Mouse (Mus musculus): ENCODE measurements at regions not wholly inside any gene's neighbourhood (a gene's known extent, or its start where the extent isn't known, plus 50 kb on each side); places are given as distances from the start of the nearest gene placed in this dataset.

DNA sequence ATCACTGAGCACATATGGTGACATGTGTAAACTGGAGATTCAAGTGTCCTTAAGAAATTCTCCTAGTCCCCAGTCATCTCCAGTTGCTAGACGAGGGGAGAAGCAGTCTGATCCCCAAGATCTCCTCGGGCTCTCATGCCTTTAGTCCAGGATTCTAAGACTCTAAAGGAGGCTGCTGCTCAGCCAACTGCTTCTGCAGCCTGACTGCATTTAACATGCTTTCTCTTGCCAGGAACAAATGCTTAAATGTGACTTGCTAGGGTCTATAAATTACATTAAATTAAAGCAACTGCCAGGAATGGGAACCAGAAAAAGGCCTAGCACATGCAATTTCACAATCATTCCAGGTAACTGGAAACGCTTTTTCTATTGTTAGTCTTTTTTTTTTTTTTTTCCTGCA is 599.8 kb upstream of the Gcfc2 start:
- Histone ChIP-seq H3K4me3 (ENCODE audit: insufficient read depth, poor library complexity, severe bottlenecking) (no peak overlapping the region), H3K79me2 (ENCODE audit: control insufficient read depth, insufficient read depth) (no peaks in the 10 kb centered on the region), H3K27me3 (ENCODE audit: control insufficient read depth, insufficient read depth, insufficient read length) (no peaks in the 10 kb centered on the region), H3K36me3 (ENCODE audit: control insufficient read depth, insufficient read depth) (no peaks in the 10 kb centered on the region), H3K79me3 (ENCODE audit: low read depth) (no peaks in the 10 kb centered on the region), H3ac (ENCODE audit: control insufficient read depth, insufficient read length, low read depth) (no peak overlapping the region)
- no peak for TF ChIP-seq MYOG (IDR thresholded peaks at IDR 0.05; ENCODE audit: control insufficient read depth, extremely low read depth, insufficient read length)

GRCm38 (mm10) chr6:81363969-81364529 is 559.4 kb upstream of the Gcfc2 start:
- Histone ChIP-seq H3K79me3 (ENCODE audit: low read depth) (no peaks in the 10 kb centered on the region), H3K79me2 (ENCODE audit: control insufficient read depth, insufficient read depth) (no peaks in the 10 kb centered on the region), H3ac (ENCODE audit: control insufficient read depth, insufficient read length, low read depth) (no peak overlapping the region), H3K36me3 (ENCODE audit: control insufficient read depth, insufficient read depth) (no peaks in the 10 kb centered on the region), H3K27me3 (ENCODE audit: control insufficient read depth, insufficient read depth, insufficient read length) (no peaks in the 10 kb centered on the region), H3K4me3 (ENCODE audit: insufficient read depth, poor library complexity, severe bottlenecking) (no peak overlapping the region)
- no peak for TF ChIP-seq CTCF (IDR thresholded peaks at IDR 0.05; ENCODE audit: control insufficient read depth, insufficient read depth, insufficient read length)
- no peak for TF ChIP-seq MAX (IDR thresholded peaks at IDR 0.05)
- no peak for TF ChIP-seq CEBPB (IDR thresholded peaks at IDR 0.05; ENCODE audit: low read depth)
- no peak for TF ChIP-seq MYOG (IDR thresholded peaks at IDR 0.05; ENCODE audit: control insufficient read depth, extremely low read depth, insufficient read length)

GRCm38 (mm10) chr6:81388484-81388883 is 535.0 kb upstream of the Gcfc2 start:
- H3K27me3 ChIP-seq (ENCODE audit: control insufficient read depth, insufficient read depth, insufficient read length): no peaks in the 10 kb centered on the region
- no peak for TF ChIP-seq FOSL1 (IDR thresholded peaks at IDR 0.05; ENCODE audit: insufficient read depth, low read length, poor library complexity, severe bottlenecking)
- no peak for TF ChIP-seq USF1 (IDR thresholded peaks at IDR 0.05; ENCODE audit: low read depth)
- TF ChIP-seq MYOG (IDR thresholded peaks at IDR 0.05; ENCODE audit: control insufficient read depth, extremely low read depth, insufficient read length): no peak
- TF ChIP-seq CEBPB (IDR thresholded peaks at IDR 0.05; ENCODE audit: low read depth): no peak
- no peak for TF ChIP-seq MYOD1 (IDR thresholded peaks at IDR 0.05; ENCODE audit: control insufficient read depth, insufficient read length, low read depth)
- TF ChIP-seq CTCF (IDR thresholded peaks at IDR 0.05; ENCODE audit: control insufficient read depth, insufficient read depth, insufficient read length): no peak
- TF ChIP-seq MAX (IDR thresholded peaks at IDR 0.05): no peak
- no peaks in the 10 kb centered on the region for H3K79me3 ChIP-seq (ENCODE audit: low read depth)
- H3K79me2 ChIP-seq (ENCODE audit: control insufficient read depth, insufficient read depth): no peaks in the 10 kb centered on the region
- no peak overlapping the region for H3ac ChIP-seq (ENCODE audit: control insufficient read depth, insufficient read length, low read depth)
- H3K4me3 ChIP-seq (ENCODE audit: insufficient read depth, poor library complexity, severe bottlenecking): no peak overlapping the region
- no peaks in the 10 kb centered on the region for H3K36me3 ChIP-seq (ENCODE audit: control insufficient read depth, insufficient read depth)

GRCm38 (mm10) chr6:81403122-81403521 is 520.3 kb upstream of the Gcfc2 start:
- H3K79me3 ChIP-seq (ENCODE audit: low read depth): no peaks in the 10 kb centered on the region
- H3K27me3 ChIP-seq (ENCODE audit: control insufficient read depth, insufficient read depth, insufficient read length): no peaks in the 10 kb centered on the region
- TF ChIP-seq CTCF (IDR thresholded peaks at IDR 0.05; ENCODE audit: control insufficient read depth, insufficient read depth, insufficient read length) (no peak), MYOG (IDR thresholded peaks at IDR 0.05; ENCODE audit: control insufficient read depth, extremely low read depth, insufficient read length) (no peak), MAX (IDR thresholded peaks at IDR 0.05) (no peak), CEBPB (IDR thresholded peaks at IDR 0.05; ENCODE audit: low read depth) (no peak), USF1 (IDR thresholded peaks at IDR 0.05; ENCODE audit: low read depth) (no peak), MYOD1 (IDR thresholded peaks at IDR 0.05; ENCODE audit: control insufficient read depth, insufficient read length, low read depth) (no peak), FOSL1 (IDR thresholded peaks at IDR 0.05; ENCODE audit: insufficient read depth, low read length, poor library complexity, severe bottlenecking) (no peak)
- H3K79me2 ChIP-seq (ENCODE audit: control insufficient read depth, insufficient read depth): no peaks in the 10 kb centered on the region
- H3ac ChIP-seq (ENCODE audit: control insufficient read depth, insufficient read length, low read depth): no peak overlapping the region
- H3K36me3 ChIP-seq (ENCODE audit: control insufficient read depth, insufficient read depth): no peaks in the 10 kb centered on the region
- H3K4me3 ChIP-seq (ENCODE audit: insufficient read depth, poor library complexity, severe bottlenecking): no peak overlapping the region

GRCm38 (mm10) chr6:81413611-81414010 is 509.9 kb upstream of the Gcfc2 start:
- H3K79me2 ChIP-seq (ENCODE audit: control insufficient read depth, insufficient read depth): no peaks in the 10 kb centered on the region
- no peak overlapping the region for H3K4me3 ChIP-seq (ENCODE audit: insufficient read depth, poor library complexity, severe bottlenecking)
- TF ChIP-seq CTCF (IDR thresholded peaks at IDR 0.05; ENCODE audit: control insufficient read depth, insufficient read depth, insufficient read length): no peak
- no peaks in the 10 kb centered on the region for H3K79me3 ChIP-seq (ENCODE audit: low read depth)
- no peak overlapping the region for H3ac ChIP-seq (ENCODE audit: control insufficient read depth, insufficient read length, low read depth)
- no peaks in the 10 kb centered on the region for H3K36me3 ChIP-seq (ENCODE audit: control insufficient read depth, insufficient read depth)
- H3K27me3 ChIP-seq (ENCODE audit: control insufficient read depth, insufficient read depth, insufficient read length): no peaks in the 10 kb centered on the region

- TF ChIP-seq FOSL1 (IDR thresholded peaks at IDR 0.05; ENCODE audit: insufficient read depth, low read length, poor library complexity, severe bottlenecking): no peak
- no peak for TF ChIP-seq USF1 (IDR thresholded peaks at IDR 0.05; ENCODE audit: low read depth)
- no peak for TF ChIP-seq CTCF (IDR thresholded peaks at IDR 0.05; ENCODE audit: control insufficient read depth, insufficient read depth, insufficient read length)
- TF ChIP-seq MYOG (IDR thresholded peaks at IDR 0.05; ENCODE audit: control insufficient read depth, extremely low read depth, insufficient read length): no peak
- no peak for TF ChIP-seq MAX (IDR thresholded peaks at IDR 0.05)
- TF ChIP-seq MYOD1 (IDR thresholded peaks at IDR 0.05; ENCODE audit: control insufficient read depth, insufficient read length, low read depth): no peak
- no peak for TF ChIP-seq CEBPB (IDR thresholded peaks at IDR 0.05; ENCODE audit: low read depth)
- H3K27me3 ChIP-seq (ENCODE audit: control insufficient read depth, insufficient read depth, insufficient read length): no peaks in the 10 kb centered on the region
- H3K79me3 ChIP-seq (ENCODE audit: low read depth): no peaks in the 10 kb centered on the region
- H3K4me3 ChIP-seq (ENCODE audit: insufficient read depth, poor library complexity, severe bottlenecking): no peak overlapping the region
- no peak overlapping the region for H3ac ChIP-seq (ENCODE audit: control insufficient read depth, insufficient read length, low read depth)
- H3K36me3 ChIP-seq (ENCODE audit: control insufficient read depth, insufficient read depth): no peaks in the 10 kb centered on the region
- H3K79me2 ChIP-seq (ENCODE audit: control insufficient read depth, insufficient read depth): no peaks in the 10 kb centered on the region
These were observed 488.7 kb upstream of the Gcfc2 start for GRCm38 (mm10) chr6:81434745-81435144.

Data from C2C12 (cell line).